In the genomic region with DNA sequence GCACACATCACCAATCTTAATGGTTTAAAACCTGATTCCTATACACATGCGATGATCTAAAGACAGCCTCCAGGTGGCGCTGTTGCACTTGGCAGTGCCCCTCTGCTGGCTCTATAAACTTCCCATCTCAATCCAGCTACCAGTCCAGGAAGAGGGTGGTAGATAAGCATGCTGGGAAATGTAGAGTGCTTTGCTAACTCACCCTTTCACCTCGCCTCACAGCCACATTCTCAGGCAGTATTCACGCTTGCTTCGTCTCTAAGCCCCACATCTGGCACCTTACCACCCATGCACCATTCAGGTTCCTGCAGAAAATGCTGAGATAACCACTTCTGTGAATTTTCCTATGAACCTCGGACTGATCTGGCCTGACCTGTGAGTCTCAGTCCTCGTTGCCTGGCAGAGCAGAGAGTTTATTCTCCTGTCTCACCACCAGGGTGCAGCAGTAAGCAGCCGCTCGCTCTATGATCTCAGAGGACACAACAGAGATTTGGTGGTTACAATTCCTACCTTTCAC, we compare ENCODE assay signal across 8 mouse cellular contexts. TPM values are rescaled to one million over a fixed set of nuclear protein-coding genes. Genes with fewer than 3 reads are reported as not detected.
DNase-seq lines count a peak whose midpoint lies in the region; ATAC-seq lines count a peak whose summit lies in the region.

No protein-coding gene starts in this region.

- no peaks in the 10 kb centered on the region for H3K4me1 ChIP-seq in intestine, embryonic 16.5 days (ENCODE audit: control insufficient read depth, insufficient read depth, low read length)
- H3K4me1 ChIP-seq in midbrain, embryonic 10.5 days: no peaks in the 10 kb centered on the region

- H3K27ac ChIP-seq in intestine, embryonic 16.5 days (ENCODE audit: low read length): peak overlapping the region; percentile 50; the same call in 1 of the 2 replicates
- peak overlapping the region; percentile 61; the same call in 1 of the 2 replicates for H3K27ac ChIP-seq in midbrain, embryonic 10.5 days (replicated peaks)

- H3K9me3 ChIP-seq in intestine, embryonic 16.5 days (ENCODE audit: control insufficient read depth, low read length): no peaks in the 10 kb centered on the region
- H3K9me3 ChIP-seq in midbrain, embryonic 10.5 days (replicated peaks): no peaks in the 10 kb centered on the region

- intact Hi-C loops in left cerebral cortex, postnatal 36 days (cut with DNase I): loop anchor here (5.0 kb wide), 1 partner anchor 73 kb away; the partner anchor contains the start of gene Zc3h14

- 18% methylated on average over 9 of the region's 9 CpGs for WGBS in intestine, embryonic 16.5 days
- 7% methylated on average over 9 of the region's 9 CpGs for WGBS in midbrain, embryonic 10.5 days

- H3K4me3 ChIP-seq in intestine, embryonic 16.5 days (ENCODE audit: low read length): peak overlapping the region; percentile 35
- H3K4me3 ChIP-seq in midbrain, embryonic 10.5 days: peak overlapping the region; percentile 45

- H3K27me3 ChIP-seq in intestine, embryonic 16.5 days (replicated peaks; ENCODE audit: control insufficient read depth, insufficient read depth, low read length): no peaks in the 10 kb centered on the region
- H3K27me3 ChIP-seq in midbrain, embryonic 10.5 days (ENCODE audit: low read depth, poor library complexity, severe bottlenecking): no peaks in the 10 kb centered on the region

- peak overlapping the region; percentile 52 for H3K4me2 ChIP-seq in intestine, embryonic 16.5 days (ENCODE audit: low read depth, low read length)

- ATAC-seq in intestine, embryonic 16.5 days: peak; percentile 95

- peak; percentile 66 for DNase-seq in adrenal gland, adult 8-10 months
- peak; percentile 85 for DNase-seq in embryo, embryonic 9.5 days (ENCODE audit: extremely low spot score)
- peak; percentile 59 for DNase-seq in gonadal fat pad, adult 2 months (ENCODE audit: low read depth)
- DNase-seq in left cerebral cortex, postnatal 36 days (ENCODE audit: low spot score in 2 of 2): peak; percentile 55 to 60
- peak; percentile 78 for DNase-seq in midbrain, embryonic 10.5 days (ENCODE audit: low spot score)
- DNase-seq in right cerebral cortex, postnatal 36 days (ENCODE audit: low spot score in 2 of 2): peak; percentile 44 to 47
- peak; percentile 80 for DNase-seq in yolk sac, embryonic 10.5 days (ENCODE audit: low spot score)

- peak overlapping the region; percentile 57 for H3K9ac ChIP-seq in intestine, embryonic 16.5 days (ENCODE audit: low read depth, low read length)

- no peaks in the 10 kb centered on the region for H3K36me3 ChIP-seq in intestine, embryonic 16.5 days (ENCODE audit: control insufficient read depth, insufficient read depth, low read length)
- peaks cover 46% of the 10 kb centered on the region for H3K36me3 ChIP-seq in midbrain, embryonic 10.5 days

RNA-seq across cellular contexts. Expression of gene Spata7, which starts 46.7 kb away (rescaled TPM):
- total RNA-seq in adrenal gland, adult 8-10 months (2022): 10 to 100 TPM; 10.3 to 23.2 (median 14.0) TPM
- 4.6 and 5.4 TPM in 2 replicates for polyA plus RNA-seq in gonadal fat pad, adult 2 months (2012; rRNA removed)
- polyA plus RNA-seq in intestine, embryonic 16.5 days (2015; fragmentation: Nextera tagmentation; extraction: Ambion mirVana): 7.5 and 8.6 TPM in 2 replicates
- 10 to 100 TPM; 29.1 to 40.2 TPM for total RNA-seq in left cerebral cortex, postnatal 36 days (2021)
- polyA plus RNA-seq in midbrain, embryonic 10.5 days (2016; fragmentation: Nextera tagmentation; extraction: Ambion mirVana): 19.5 and 21.6 TPM in 2 replicates

Comparison
In these comparisons a context has a peak if more than half of its experiments do, and no peak if none do; other contexts are left out.
1. Peak in every context shown above with its lines: DNase-seq, ATAC-seq, H3K4me3 ChIP-seq and H3K27ac ChIP-seq.